Mouse (Mus musculus) testis, adult 2 months (tissue): ENCODE results near the gene Pcgf6.
"Not testable (repeated sequence)": the region's sequence is repeated elsewhere in the genome, so short reads cannot be mapped to it uniquely, and the experiment has no call there.

ENCODE experiments used
- CTCF ChIP-seq: fragments of 200-500 bp; IDR thresholded peaks from 2 replicates; pipeline ENCODE4 v1.5.1; 2012; ENCODE audit warnings: low read depth, mild to moderate bottlenecking, inconsistent platforms, low read length, moderate library complexity; ENCODE audit not compliant: control insufficient read depth, insufficient read depth, insufficient replicate concordance
- POLR2A ChIP-seq: fragments of 200-500 bp; IDR thresholded peaks from 2 replicates; pipeline ENCODE4 v1.6.1; 2012; ENCODE audit warnings: low read depth, mild to moderate bottlenecking, inconsistent platforms, low read length, moderate library complexity; ENCODE audit not compliant: control insufficient read depth

DNA sequence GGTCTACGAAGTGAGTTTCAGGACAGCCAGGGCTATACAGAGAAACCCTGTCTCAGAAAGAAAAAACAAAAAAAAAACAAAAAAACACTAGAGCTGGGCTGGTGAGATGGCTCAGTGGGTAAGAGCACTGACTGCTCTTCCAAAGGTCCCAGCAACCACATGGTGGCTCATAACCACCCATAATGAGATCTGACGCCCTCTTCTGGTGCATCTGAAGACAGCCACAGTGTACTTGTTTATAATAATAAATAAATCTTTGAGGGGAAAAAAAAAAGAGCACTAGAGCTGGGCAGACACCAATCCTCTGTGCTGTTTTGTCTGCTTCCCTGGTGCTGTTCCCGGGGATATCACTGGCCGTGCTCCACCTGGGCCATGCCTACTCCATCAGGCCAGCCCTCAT, 58.4 kb downstream of the Pcgf6 start:
- TF ChIP-seq CTCF, POLR2A: not testable (repeated sequence)
